Mouse (Mus musculus): Measurements from ENCODE around the gene Chmp2b. TPM values are rescaled to one million over a fixed set of nuclear protein-coding genes. Genes with fewer than 3 reads are reported as not detected.

The Chmp2b gene
- 10 to 100 TPM; 51.2 to 52.1 TPM for total RNA-seq (2021)

GRCm38 (mm10) chr16:65561963-65562863 lies at the start of gene Chmp2b:
Gene Chmp2b (minus strand): TSS chr16:65562726.
- intact Hi-C loops (cut with DNase I): no loop called here
- peak; percentile 82 to 84 for DNase-seq

GRCm38 (mm10) chr16:65611678-65612077 lies 49.2 kb upstream of the Chmp2b start:
- no peak for DNase-seq
- intact Hi-C loops (cut with DNase I): no loop called here

DNA sequence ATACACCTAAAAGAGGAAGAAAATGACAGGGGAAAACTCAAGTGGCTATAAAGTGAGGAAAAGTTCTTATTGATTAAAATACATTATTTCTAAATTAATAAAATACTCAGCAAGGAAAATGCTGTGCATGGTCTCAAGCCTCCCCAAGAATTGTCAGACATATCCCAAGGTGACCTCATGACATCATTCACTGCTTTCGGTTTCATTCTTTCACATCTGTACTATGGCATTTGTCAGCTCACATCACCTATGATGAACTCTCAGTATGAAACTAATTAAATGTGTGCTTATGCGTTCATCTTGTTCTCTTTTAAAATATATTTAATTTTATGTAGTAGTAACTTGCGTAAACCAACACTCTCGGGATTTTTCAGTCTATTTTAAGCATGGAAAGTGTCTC lies 38.3 kb upstream of the Chmp2b start:
- intact Hi-C loops (cut with DNase I): no loop called here
- no peak for DNase-seq

DNA sequence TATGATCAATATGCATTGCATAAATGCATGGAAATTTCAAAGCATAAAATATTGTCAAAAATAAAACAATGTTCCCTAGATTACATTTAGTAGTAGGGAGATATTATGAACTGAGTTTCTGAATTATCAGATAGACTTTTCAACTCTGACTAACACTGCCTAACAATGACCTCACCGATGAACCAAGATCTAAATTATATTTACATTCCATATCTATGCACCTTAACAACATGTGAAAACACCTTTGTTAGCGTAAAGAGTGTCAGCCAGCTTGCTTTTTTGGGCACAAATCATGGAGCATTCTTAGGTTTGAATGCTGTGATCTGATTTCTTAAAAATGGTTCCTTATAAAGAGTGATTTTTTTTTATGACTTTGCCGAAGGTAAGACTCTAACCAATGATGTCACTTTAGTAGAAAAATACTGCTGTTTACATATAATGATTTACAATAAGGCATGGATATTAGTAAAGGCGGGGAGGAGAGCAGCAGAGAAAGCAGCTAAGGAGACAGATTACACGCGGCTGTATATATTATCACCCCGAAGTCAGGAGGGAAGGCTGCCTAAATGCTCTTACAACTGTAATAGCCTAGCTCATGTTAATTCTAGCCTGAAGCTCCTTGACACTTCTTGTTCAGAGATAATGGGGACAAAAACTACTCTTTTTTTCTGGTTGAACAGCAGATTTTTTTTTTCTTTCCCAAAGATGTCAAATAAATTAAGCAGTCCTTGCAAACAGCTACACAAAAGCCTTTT lies 23.8 kb upstream of the Chmp2b start:
- DNase-seq: no peak

GRCm38 (mm10) chr16:65585699-65586098 lies 23.2 kb upstream of the Chmp2b start:
- intact Hi-C loops (cut with DNase I): no loop called here

More for the DNA sequence above, 23.8 kb upstream of the Chmp2b start:
- intact Hi-C loops (cut with DNase I): no loop called here

DNA sequence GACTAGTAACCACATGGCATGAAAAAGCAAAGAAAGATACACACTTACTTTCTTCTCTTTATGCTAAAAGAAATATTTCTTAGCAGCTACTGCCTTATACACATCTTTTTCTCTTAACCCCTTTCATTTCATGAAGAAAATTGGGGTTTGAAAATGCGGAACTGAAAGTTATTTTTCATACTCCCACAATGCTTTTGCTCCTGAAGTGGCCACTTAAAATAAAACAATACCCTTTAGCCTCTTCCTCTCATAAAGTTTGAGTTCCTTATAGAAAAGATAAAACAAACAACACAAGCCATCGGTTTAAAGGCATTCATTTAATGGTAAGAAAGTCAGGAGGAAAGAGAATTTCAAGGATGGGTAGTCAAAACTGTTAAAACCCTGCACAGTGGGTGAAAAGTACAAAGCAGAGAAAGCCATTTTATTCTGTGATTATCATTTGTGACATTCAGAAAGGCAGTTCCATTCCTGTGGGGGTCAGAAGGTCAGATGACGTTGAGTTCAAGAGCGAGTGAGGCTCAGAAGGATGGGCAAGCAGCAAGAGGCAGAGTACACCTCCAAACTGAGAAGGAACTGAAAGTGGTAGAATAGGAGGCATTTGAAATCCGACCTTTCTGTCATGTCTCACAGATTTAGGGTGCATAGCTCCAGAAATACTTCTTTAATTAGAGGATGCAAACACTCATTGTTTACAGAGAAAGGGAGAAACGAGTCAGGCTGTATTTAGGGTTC lies 14.9 kb upstream of the Chmp2b start:
- DNase-seq: no peak
- intact Hi-C loops (cut with DNase I): no loop called here

More at GRCm38 (mm10) chr16:65585699-65586098, 23.2 kb upstream of the Chmp2b start:
- no peak for DNase-seq

- DNase-seq: no peak
- intact Hi-C loops (cut with DNase I): no loop called here
These were observed 6.3 kb upstream of the Chmp2b start for GRCm38 (mm10) chr16:65568853-65569252.

DNA sequence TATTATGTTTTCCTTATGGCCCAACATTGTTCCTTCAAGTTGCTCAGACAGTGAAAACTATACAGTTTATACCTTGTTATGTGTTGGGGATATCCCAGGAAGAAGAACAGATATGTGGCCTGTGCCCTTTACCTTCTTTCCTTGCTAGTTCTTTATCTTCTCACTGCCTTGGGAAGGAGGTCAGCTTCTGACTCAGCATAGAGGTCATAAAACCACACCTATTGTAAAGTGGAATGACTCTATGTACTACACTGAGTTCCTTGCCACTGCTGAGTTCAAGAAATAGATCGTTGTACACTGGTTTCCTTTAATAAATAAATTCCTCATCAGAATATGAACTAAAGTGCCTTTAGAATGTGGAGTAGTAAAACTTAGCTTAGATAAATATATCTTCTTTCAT lies 2.4 kb upstream of the Chmp2b start:
- DNase-seq: no peak
- intact Hi-C loops (cut with DNase I): no loop called here

DNA sequence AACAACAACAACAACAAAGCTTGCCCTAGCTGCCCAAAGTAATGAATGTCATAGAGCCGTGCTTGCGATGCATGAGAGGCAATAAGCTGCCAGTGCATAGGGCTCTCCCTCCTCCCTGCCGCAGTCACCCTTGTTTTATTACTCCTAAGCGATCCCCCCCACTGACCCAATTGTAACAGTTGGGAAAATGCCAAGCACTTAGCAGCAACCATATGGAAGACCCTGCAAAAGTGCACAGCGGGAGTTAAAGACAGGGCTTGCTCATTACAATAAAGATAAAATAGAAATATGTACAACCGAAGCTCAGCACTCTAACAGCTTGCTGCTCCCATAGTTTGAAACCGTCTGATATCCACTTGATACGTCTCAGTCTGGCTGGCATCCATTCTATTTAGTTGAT lies 1.8 kb upstream of the Chmp2b start:
- intact Hi-C loops (cut with DNase I): no loop called here
- no peak for DNase-seq

- DNase-seq: no peak
- intact Hi-C loops (cut with DNase I): no loop called here
These were observed 309 bp upstream of the Chmp2b start for GRCm38 (mm10) chr16:65562864-65563206.

- no peak for DNase-seq
- intact Hi-C loops (cut with DNase I): no loop called here
These were observed 1.2 kb downstream of the Chmp2b start for GRCm38 (mm10) chr16:65560996-65561962.

DNA sequence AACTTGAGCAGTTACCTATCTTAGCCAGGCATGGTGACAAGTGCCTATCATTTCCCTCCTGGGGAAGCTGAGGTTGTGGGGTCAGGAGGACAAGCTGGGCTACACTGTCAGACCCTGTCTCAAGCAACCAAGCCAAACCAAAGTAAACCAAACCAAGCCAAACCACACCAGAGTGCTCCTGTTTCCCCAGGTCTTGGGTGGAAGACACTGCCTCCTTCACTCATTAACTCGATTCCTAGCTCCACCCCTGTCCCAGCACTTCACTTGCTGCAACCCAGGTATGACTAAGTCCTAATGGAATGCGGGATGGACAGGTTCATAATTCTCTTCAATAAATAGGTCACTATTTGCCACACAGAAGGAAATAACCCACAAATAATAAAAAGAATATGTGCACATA lies 2.9 kb downstream of the Chmp2b start:
- intact Hi-C loops (cut with DNase I): loop anchor here (10.0 kb wide), 1 partner anchor 795 kb away; no protein-coding TSS in a partner anchor
- no peak for DNase-seq

GRCm38 (mm10) chr16:65557369-65557768 lies 5.2 kb downstream of the Chmp2b start:
- intact Hi-C loops (cut with DNase I): loop anchor here (10.0 kb wide), 1 partner anchor 793 kb away; no protein-coding TSS in a partner anchor
- no peak for DNase-seq

- intact Hi-C loops (cut with DNase I): loop anchor here (10.0 kb wide), 1 partner anchor 789 kb away; no protein-coding TSS in a partner anchor
These were observed 8.3 kb downstream of the Chmp2b start for GRCm38 (mm10) chr16:65554267-65554666.

GRCm38 (mm10) chr16:65550814-65551213 lies 11.7 kb downstream of the Chmp2b start:
- intact Hi-C loops (cut with DNase I): loop anchor here (10.0 kb wide), 1 partner anchor 786 kb away; no protein-coding TSS in a partner anchor
- no peak for DNase-seq

More at GRCm38 (mm10) chr16:65554267-65554666, 8.3 kb downstream of the Chmp2b start:
- no peak for DNase-seq

DNA sequence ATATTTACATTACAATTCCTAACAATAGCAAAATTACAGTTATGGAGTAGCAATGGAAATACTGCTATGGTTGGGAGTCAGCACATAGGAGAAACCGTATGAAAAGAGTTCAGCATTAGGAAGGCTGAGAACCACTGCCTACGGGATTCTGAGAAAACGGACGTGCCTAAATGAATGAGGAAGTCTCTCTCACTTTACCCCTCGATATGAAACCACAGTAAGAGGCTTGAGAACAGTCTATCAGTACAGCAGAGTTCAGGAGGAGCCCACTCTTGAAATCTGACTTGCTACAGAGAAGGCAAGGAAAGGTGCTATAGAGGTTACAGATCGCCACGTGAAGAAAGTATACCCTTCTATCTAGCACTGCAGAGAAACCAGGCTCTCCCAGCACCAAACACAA lies 13.6 kb downstream of the Chmp2b start:
- intact Hi-C loops (cut with DNase I): no loop called here
- DNase-seq: no peak

DNA sequence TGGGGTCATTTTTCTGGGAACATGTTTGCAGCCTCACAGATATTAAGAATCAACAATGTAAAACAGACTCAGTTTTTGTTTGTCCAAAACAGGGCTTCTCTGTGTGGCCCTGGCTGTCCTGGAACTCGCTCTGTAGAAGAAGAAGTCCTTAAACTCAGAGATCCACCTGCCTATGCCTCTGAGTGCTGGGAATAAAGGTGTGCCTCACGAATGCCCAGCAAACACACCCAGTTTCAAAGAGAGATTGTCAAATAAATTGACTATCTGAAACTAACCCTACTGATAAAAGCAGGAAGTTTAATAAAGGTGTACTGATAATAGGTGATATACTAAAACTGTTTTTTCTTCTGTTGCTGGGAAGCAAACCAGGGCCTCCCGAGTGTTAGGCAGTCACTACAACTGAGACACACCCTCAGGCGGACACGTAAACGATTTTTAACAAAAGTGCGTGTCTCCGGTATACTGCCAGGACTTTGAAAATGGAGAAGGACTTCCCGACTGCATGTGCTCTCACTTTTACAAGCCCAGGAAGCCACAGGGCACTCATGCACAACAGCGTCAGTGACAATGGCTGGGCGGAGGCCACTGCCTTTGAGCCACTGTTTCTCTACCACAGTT lies 18.7 kb downstream of the Chmp2b start:
- intact Hi-C loops (cut with DNase I): no loop called here

DNA sequence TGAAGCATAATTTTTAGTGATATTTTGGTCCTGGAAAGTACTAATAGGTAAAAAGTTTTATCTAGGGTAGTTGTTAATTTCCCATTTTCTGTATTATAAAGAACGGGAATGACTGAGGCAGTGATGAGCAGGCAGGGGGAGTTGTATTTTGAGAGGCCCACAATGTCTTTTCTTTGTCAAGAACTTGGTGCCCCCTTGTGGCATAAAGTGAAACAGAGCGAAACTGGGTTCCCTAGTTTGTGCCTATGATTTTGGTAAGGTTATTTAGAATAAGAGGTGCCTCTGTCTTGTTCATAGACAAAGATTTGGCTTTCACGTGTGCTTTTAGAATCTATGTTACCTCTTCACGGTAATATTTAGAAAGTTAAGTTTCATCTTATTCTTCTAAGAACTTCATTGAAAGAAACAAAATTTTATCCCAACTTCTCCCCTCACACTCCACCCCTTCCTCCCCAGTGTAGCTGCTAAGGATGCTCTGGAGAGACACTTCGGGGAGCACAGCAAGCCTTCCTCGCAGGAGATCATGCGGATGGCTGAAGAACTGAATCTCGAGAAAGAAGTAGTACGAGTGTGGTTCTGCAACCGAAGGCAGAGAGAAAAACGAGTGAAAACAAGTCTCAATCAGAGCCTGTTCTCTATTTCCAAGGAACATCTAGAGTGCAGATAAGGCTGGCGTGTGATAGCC lies 29.1 kb downstream of the Chmp2b start:
- intact Hi-C loops (cut with DNase I): no loop called here
- peak in 1 of 2 experiments; percentile 18 for DNase-seq

More for the DNA sequence above, 18.7 kb downstream of the Chmp2b start:
- no peak for DNase-seq

Data from heart, postnatal 36 days (tissue).